Mouse (Mus musculus) megakaryocyte, embryonic 14.5 days (primary cell): Measurements from ENCODE around the gene Rap1gap.

ENCODE experiments used
- FLI1 ChIP-seq: IDR thresholded peaks from 2 replicates; pipeline ENCODE4 v1.6.1; 2012; ENCODE audit warnings: low read length, inconsistent platforms, mixed read lengths
- GATA1 ChIP-seq: IDR thresholded peaks from 3 replicates; pipeline ENCODE4 v1.6.1; 2012; ENCODE audit warnings: mixed read lengths, low read length, inconsistent platforms, borderline replicate concordance

GRCm38 (mm10) chr4:137692107-137692902 lies 27.8 kb downstream of the Rap1gap start:
- TF ChIP-seq GATA1, result no peak
- no peak for TF ChIP-seq FLI1
